Mouse (Mus musculus) liver, embryonic 14.5 days (tissue): ENCODE data around the gene Slc11a2. TPM values are rescaled to one million over a fixed set of nuclear protein-coding genes. Genes with fewer than 3 reads are reported as not detected.
A peak's percentile ranks its signal among the peaks of the same experiment; 100 is the strongest.

Source experiments
- ATAC-seq: fragments of 200-750 bp; cut with Nextera tagmentation; 2 replicates; pipeline ENCODE4 v1.8.0; 2017; ENCODE audit warnings: moderate number of reproducible peaks, mild to moderate bottlenecking, moderate library complexity; ENCODE audit not compliant: insufficient read depth
- DNase-seq, 3 experiments: peaks; one replicate each; pipeline ENCODE4 v3.0.0-alpha.2; 2012 to 2013; ENCODE audit warnings: low read depth in 3 of 3, low spot score in 3 of 3
- H3K27ac ChIP-seq: fragments of 300-500 bp; sonication (generic); 2 replicates; pipeline ENCODE4 v1.5.1; 2014; ENCODE audit warnings: moderate library complexity, mild to moderate bottlenecking, control low read depth, inconsistent platforms
- H3K27me3 ChIP-seq: fragments of 300-500 bp; sonication (generic); 2 replicates; pipeline ENCODE4 v1.6.1; 2014; ENCODE audit warnings: mild to moderate bottlenecking, low read length, moderate library complexity; ENCODE audit not compliant: control insufficient read depth, insufficient read depth
- H3K36me3 ChIP-seq: fragments of 300-500 bp; sonication (generic); replicated peaks from 2 replicates; pipeline ENCODE4 v1.6.1; 2014; ENCODE audit warnings: low read depth; ENCODE audit not compliant: control insufficient read depth, insufficient read depth
- H3K4me1 ChIP-seq, 2 experiments: fragments of 200-500 bp in 1 of 2; fragments of 300-500 bp in 1 of 2; sonication (generic) in 1 of 2; replicated peaks; 2 replicates each; pipeline ENCODE4 v1.6.1; 2012 to 2014; ENCODE audit warnings: antibody characterized with exemption in 1 of 2, inconsistent platforms in 1 of 2, low read length in 1 of 2; ENCODE audit not compliant: control insufficient read depth in 2 of 2, insufficient read depth in 2 of 2
- H3K4me2 ChIP-seq: fragments of 300-500 bp; sonication (generic); 2 replicates; pipeline ENCODE4 v1.6.1; 2014; ENCODE audit warnings: low read depth, mild to moderate bottlenecking, control low read depth, moderate library complexity
- H3K4me3 ChIP-seq, 2 experiments: fragments of 200-500 bp in 1 of 2; fragments of 300-500 bp in 1 of 2; sonication (generic) in 1 of 2; 2 replicates each; pipeline ENCODE4 v1.5.1; 2012 to 2014; ENCODE audit warnings: low read depth in 2 of 2, low read length in 2 of 2, mild to moderate bottlenecking in 2 of 2, control low read depth in 1 of 2, inconsistent platforms in 1 of 2, moderate library complexity in 1 of 2; ENCODE audit not compliant: insufficient read depth in 1 of 2
- H3K9ac ChIP-seq: fragments of 300-500 bp; sonication (generic); replicated peaks from 2 replicates; pipeline ENCODE4 v1.6.1; 2014; ENCODE audit warnings: mild to moderate bottlenecking, control low read depth, moderate library complexity
- H3K9me3 ChIP-seq: fragments of 300-500 bp; sonication (generic); 2 replicates; pipeline ENCODE4 v1.6.1; 2016; ENCODE audit warnings: low read length, mixed read lengths; ENCODE audit not compliant: control insufficient read depth
- CTCF ChIP-seq: IDR thresholded peaks from 2 replicates; pipeline ENCODE4 v1.5.1; 2016; ENCODE audit warnings: antibody characterized with exemption, low read depth, control low read depth
- EP300 ChIP-seq: IDR thresholded peaks from 2 replicates; pipeline ENCODE4 v1.6.1; 2016; ENCODE audit warnings: antibody characterized with exemption, low read depth
- WGBS: fragments of 180-500 bp; shearing (Covaris S2); extraction: QIAGEN DNeasy Blood & Tissue Kit; methylation state at CpG from one replicate; pipeline ENCODE4 v1.1.7; 2014; ENCODE audit not compliant: insufficient replicate concordance; 5-methylcytosine and 5-hydroxymethylcytosine counted together
- polyA plus RNA-seq, 2 experiments: library from polyadenylated mRNA; depleted of rRNA in 1 of 2; stranded (reverse) in 1 of 2; unstranded in 1 of 2; fragments of >200 nt; fragmentation: Nextera tagmentation in 1 of 2; extraction: Ambion mirVana in 1 of 2; gene quantifications; 2 replicates each; pipeline versions ENCODE4 v1.2.1 to v1.2.3; 2012 to 2014

Gene Slc11a2
- polyA plus RNA-seq, 2 experiments: 37.7 to 38.4 TPM

GRCm38 (mm10) chr15:100391066-100391465, 33.8 kb downstream of the Slc11a2 start:
- WGBS: 24% methylated on average over 7 of the region's 7 CpGs
- Histone ChIP-seq H3K27me3 (no peaks in the 10 kb centered on the region), H3K27ac (peak overlapping the region; percentile 57), H3K9me3 (no peaks in the 10 kb centered on the region), H3K9ac (peak overlapping the region; percentile 4; the same call in 1 of the 2 replicates), H3K36me3 (peaks cover 33% of the 10 kb centered on the region), H3K4me1 (peaks cover 26 to 37% of the 10 kb centered on the region in 2 experiments), H3K4me2 (peak overlapping the region; percentile 45), H3K4me3 (no peak overlapping the region)
- ATAC-seq (peak; percentile 48), DNase-seq (no peak)
- no peak for TF ChIP-seq CTCF
- TF ChIP-seq EP300: 0 out of 2 replicates have a peak, but pooled peaks have one; percentile 51

GRCm38 (mm10) chr15:100388886-100389285, 36.0 kb downstream of the Slc11a2 start:
- TF ChIP-seq CTCF (no peak), EP300 (no peak)
- ATAC-seq: no peak
- Histone ChIP-seq H3K27me3 (no peaks in the 10 kb centered on the region), H3K4me2 (no peak overlapping the region), H3K4me3 (no peak overlapping the region), H3K4me1 (peaks cover 26 to 37% of the 10 kb centered on the region in 2 experiments), H3K36me3 (peaks cover 11% of the 10 kb centered on the region), H3K9me3 (no peaks in the 10 kb centered on the region), H3K27ac (no peak overlapping the region), H3K9ac (no peak overlapping the region)
- DNase-seq: no peak
- 83% methylated on average over 9 of the region's 9 CpGs for WGBS

GRCm38 (mm10) chr15:100388224-100388835, 36.5 kb downstream of the Slc11a2 start:
- peaks cover 26 to 35% of the 10 kb centered on the region in 2 experiments for H3K4me1 ChIP-seq
- no peaks in the 10 kb centered on the region for H3K27me3 ChIP-seq
- ATAC-seq (no peak), DNase-seq (no peak)
- no peak overlapping the region for H3K4me2 ChIP-seq
- H3K4me3 ChIP-seq: no peak overlapping the region
- TF ChIP-seq EP300: no peak
- no peak for TF ChIP-seq CTCF
- no peaks in the 10 kb centered on the region for H3K9me3 ChIP-seq
- 69% methylated on average over 16 of the region's 16 CpGs for WGBS
- H3K27ac ChIP-seq: no peak overlapping the region
- H3K9ac ChIP-seq: no peak overlapping the region
- peaks cover 6% of the 10 kb centered on the region for H3K36me3 ChIP-seq

GRCm38 (mm10) chr15:100387544-100388223, 37.2 kb downstream of the Slc11a2 start:
- Histone ChIP-seq H3K9ac (no peak overlapping the region), H3K9me3 (no peaks in the 10 kb centered on the region), H3K4me3 (no peak overlapping the region), H3K27ac (no peak overlapping the region), H3K27me3 (no peaks in the 10 kb centered on the region), H3K36me3 (no peaks in the 10 kb centered on the region; the same call in none of the 2 replicates), H3K4me2 (no peak overlapping the region), H3K4me1 (peaks cover 25 to 31% of the 10 kb centered on the region in 2 experiments)
- WGBS: 88% methylated on average over 17 of the region's 17 CpGs
- no peak for DNase-seq
- TF ChIP-seq EP300 (no peak), CTCF (no peak)
- ATAC-seq: no peak

- H3K4me2 ChIP-seq: no peak overlapping the region
- H3K9me3 ChIP-seq: no peaks in the 10 kb centered on the region
- H3K4me1 ChIP-seq: peaks cover 8 to 11% of the 10 kb centered on the region in 2 experiments
- H3K36me3 ChIP-seq: no peaks in the 10 kb centered on the region
- no peak overlapping the region for H3K4me3 ChIP-seq
- H3K27ac ChIP-seq: no peak overlapping the region
- TF ChIP-seq CTCF (no peak), EP300 (no peak)
- 81% methylated on average over 9 of the region's 9 CpGs for WGBS
- H3K9ac ChIP-seq: no peak overlapping the region
- H3K27me3 ChIP-seq: no peaks in the 10 kb centered on the region
- ATAC-seq (no peak), DNase-seq (no peak)
Measured at GRCm38 (mm10) chr15:100385705-100386104, 39.2 kb downstream of the Slc11a2 start.
